Comparison of ENCODE assay signal across 8 mouse cellular contexts in genomic region chr10:127071203-127071602, GRCm38 (mm10). TPM values are rescaled to one million over a fixed set of nuclear protein-coding genes. Genes with fewer than 3 reads are reported as not detected.
DNase-seq lines count a peak whose midpoint lies in the region; ATAC-seq lines count a peak whose summit lies in the region.

No protein-coding gene starts in this region.

- H3K9me3 ChIP-seq in heart, embryonic 16.5 days (replicated peaks; ENCODE audit: control insufficient read depth, low read length) = no peaks in the 10 kb centered on the region
- H3K9me3 ChIP-seq in hindbrain, embryonic 16.5 days (ENCODE audit: control insufficient read depth, low read length) = no peaks in the 10 kb centered on the region
- H3K9me3 ChIP-seq in midbrain, embryonic 15.5 days = no peaks in the 10 kb centered on the region

- no peak for DNase-seq in heart, postnatal 10 days
- DNase-seq in ovary, postnatal 36 days (ENCODE audit: low spot score) = no peak
- no peak for DNase-seq in frontal cortex, postnatal 25 days (ENCODE audit: low spot score in 2 of 2)
- DNase-seq in retina, postnatal 1 day = no peak

- no peak for ATAC-seq in heart, embryonic 16.5 days (replicated peaks; ENCODE audit: extremely low read depth, insufficient read depth, low FRiP score)
- ATAC-seq in hindbrain, embryonic 16.5 days = no peak
- ATAC-seq in midbrain, embryonic 15.5 days (replicated peaks) = no peak

- peaks cover 23% of the 10 kb centered on the region for H3K36me3 ChIP-seq in heart, embryonic 16.5 days (ENCODE audit: control insufficient read depth, insufficient read depth)
- peaks cover 24% of the 10 kb centered on the region for H3K36me3 ChIP-seq in hindbrain, embryonic 16.5 days (ENCODE audit: control insufficient read depth, insufficient read depth, low read length)
- peaks cover 24% of the 10 kb centered on the region for H3K36me3 ChIP-seq in midbrain, embryonic 15.5 days (replicated peaks)

- intact Hi-C loops in heart, postnatal 10 days (cut with DNase I) = no loop called here

- peaks cover 17% of the 10 kb centered on the region for H3K4me1 ChIP-seq in heart, embryonic 16.5 days (ENCODE audit: control insufficient read depth, insufficient read depth, low read length)
- no peaks in the 10 kb centered on the region for H3K4me1 ChIP-seq in brown adipose tissue, adult 24 weeks (ENCODE audit: control insufficient read depth, insufficient read depth, insufficient read length, low read length)
- peaks cover 21% of the 10 kb centered on the region for H3K4me1 ChIP-seq in hindbrain, embryonic 16.5 days (ENCODE audit: control insufficient read depth, insufficient read depth, low read depth, low read length)
- H3K4me1 ChIP-seq in midbrain, embryonic 15.5 days = peaks cover 33% of the 10 kb centered on the region

- H3K4me3 ChIP-seq in heart, embryonic 16.5 days (ENCODE audit: low read length) = peak overlapping the region; percentile 76
- H3K4me3 ChIP-seq in brown adipose tissue, adult 24 weeks (ENCODE audit: insufficient read depth, low read depth, low read length) = peak overlapping the region; percentile 7
- peak overlapping the region; percentile 72 for H3K4me3 ChIP-seq in hindbrain, embryonic 16.5 days (ENCODE audit: low read length)
- H3K4me3 ChIP-seq in midbrain, embryonic 15.5 days = peak overlapping the region; percentile 78

- H3K27ac ChIP-seq in heart, embryonic 16.5 days (ENCODE audit: low read length) = no peak overlapping the region
- no peak overlapping the region for H3K27ac ChIP-seq in brown adipose tissue, adult 24 weeks (replicated peaks; ENCODE audit: low read depth, low read length)
- H3K27ac ChIP-seq in hindbrain, embryonic 16.5 days (ENCODE audit: low read depth, low read length) = no peak overlapping the region
- H3K27ac ChIP-seq in midbrain, embryonic 15.5 days = peak overlapping the region; percentile 81

- peak overlapping the region; percentile 78 for H3K9ac ChIP-seq in heart, embryonic 16.5 days (ENCODE audit: low read length)
- no peak overlapping the region; the same call in 1 of the 2 replicates for H3K9ac ChIP-seq in hindbrain, embryonic 16.5 days (ENCODE audit: low read depth, low read length)
- H3K9ac ChIP-seq in midbrain, embryonic 15.5 days = peak overlapping the region; percentile 57; the same call in 1 of the 2 replicates

- peaks cover 9% of the 10 kb centered on the region for H3K27me3 ChIP-seq in heart, embryonic 16.5 days (ENCODE audit: control insufficient read depth, insufficient read depth, low read length)
- H3K27me3 ChIP-seq in hindbrain, embryonic 16.5 days (replicated peaks; ENCODE audit: control insufficient read depth, insufficient read depth, low read length) = no peaks in the 10 kb centered on the region
- no peaks in the 10 kb centered on the region for H3K27me3 ChIP-seq in midbrain, embryonic 15.5 days (replicated peaks)

- H3K4me2 ChIP-seq in heart, embryonic 16.5 days (ENCODE audit: low read depth, low read length) = peak overlapping the region; percentile 97
- H3K4me2 ChIP-seq in hindbrain, embryonic 16.5 days (ENCODE audit: low read length) = peak overlapping the region; percentile 77
- peak overlapping the region; percentile 77 for H3K4me2 ChIP-seq in midbrain, embryonic 15.5 days

- 69% methylated on average over 9 of the region's 9 CpGs for WGBS in heart, embryonic 16.5 days
- 81% methylated on average over 9 of the region's 9 CpGs for WGBS in hindbrain, embryonic 16.5 days
- 80% methylated on average over 9 of the region's 9 CpGs for WGBS in midbrain, embryonic 15.5 days

RNA-seq across cellular contexts. Expression of gene Tspan31, which starts 1.1 kb away (rescaled TPM):
- polyA plus RNA-seq in heart, embryonic 16.5 days (2015; fragmentation: Nextera tagmentation; extraction: Ambion mirVana) = 110 and 112 TPM in 2 replicates
- 10 to 100 TPM; 50.0 to 53.8 TPM for total RNA-seq in heart, postnatal 10 days (2021)
- polyA plus RNA-seq in brown adipose tissue, adult 24 weeks (2012; ENCODE audit: insufficient read depth, insufficient read length, missing spikeins) = 56.7 and 71.6 TPM in 2 replicates
- 123 TPM in 2 replicates for polyA plus RNA-seq in hindbrain, embryonic 16.5 days (2015; fragmentation: Nextera tagmentation; extraction: Ambion mirVana)
- 113 and 120 TPM in 2 replicates for polyA plus RNA-seq in midbrain, embryonic 15.5 days (2015; fragmentation: Nextera tagmentation; extraction: Ambion mirVana)

RNA-seq across cellular contexts. Expression of gene Agap2, which starts 3.9 kb away (rescaled TPM):
- polyA plus RNA-seq in heart, embryonic 16.5 days (2015; fragmentation: Nextera tagmentation; extraction: Ambion mirVana) = 0.32 and 0.42 TPM in 2 replicates
- total RNA-seq in heart, postnatal 10 days (2021) = 1 to 10 TPM; 5.5 to 8.3 TPM
- 0.48 and 1.5 TPM in 2 replicates for polyA plus RNA-seq in brown adipose tissue, adult 24 weeks (2012; ENCODE audit: insufficient read depth, insufficient read length, missing spikeins)
- polyA plus RNA-seq in hindbrain, embryonic 16.5 days (2015; fragmentation: Nextera tagmentation; extraction: Ambion mirVana) = 3.4 and 4.2 TPM in 2 replicates
- 6.3 and 6.6 TPM in 2 replicates for polyA plus RNA-seq in midbrain, embryonic 15.5 days (2015; fragmentation: Nextera tagmentation; extraction: Ambion mirVana)

RNA-seq across cellular contexts. Expression of gene Cdk4, which starts 7.9 kb away (rescaled TPM):
- 834 and 885 TPM in 2 replicates for polyA plus RNA-seq in heart, embryonic 16.5 days (2015; fragmentation: Nextera tagmentation; extraction: Ambion mirVana)
- total RNA-seq in heart, postnatal 10 days (2021) = 100 to 1,000 TPM; 154 to 196 TPM
- polyA plus RNA-seq in brown adipose tissue, adult 24 weeks (2012; ENCODE audit: insufficient read depth, insufficient read length, missing spikeins) = 76.7 and 92.9 TPM in 2 replicates
- 669 and 724 TPM in 2 replicates for polyA plus RNA-seq in hindbrain, embryonic 16.5 days (2015; fragmentation: Nextera tagmentation; extraction: Ambion mirVana)
- polyA plus RNA-seq in midbrain, embryonic 15.5 days (2015; fragmentation: Nextera tagmentation; extraction: Ambion mirVana) = 793 and 910 TPM in 2 replicates

RNA-seq across cellular contexts. Expression of gene March9, which starts 11.2 kb away (rescaled TPM):
- polyA plus RNA-seq in heart, embryonic 16.5 days (2015; fragmentation: Nextera tagmentation; extraction: Ambion mirVana) = 0.12 and 0.32 TPM in 2 replicates
- 1 to 10 TPM; 1.7 to 2.9 TPM for total RNA-seq in heart, postnatal 10 days (2021)
- 0.63 and 0.79 TPM in 2 replicates for polyA plus RNA-seq in brown adipose tissue, adult 24 weeks (2012; ENCODE audit: insufficient read depth, insufficient read length, missing spikeins)
- polyA plus RNA-seq in hindbrain, embryonic 16.5 days (2015; fragmentation: Nextera tagmentation; extraction: Ambion mirVana) = 5.2 and 6.0 TPM in 2 replicates
- 8.4 and 8.9 TPM in 2 replicates for polyA plus RNA-seq in midbrain, embryonic 15.5 days (2015; fragmentation: Nextera tagmentation; extraction: Ambion mirVana)

RNA-seq across cellular contexts. Expression of gene Cyp27b1, which starts 23.2 kb away (rescaled TPM):
- 0.08 and 0.14 TPM in 2 replicates for polyA plus RNA-seq in heart, embryonic 16.5 days (2015; fragmentation: Nextera tagmentation; extraction: Ambion mirVana)
- under 1 TPM; 0.22 to 0.29 TPM for total RNA-seq in heart, postnatal 10 days (2021)
- polyA plus RNA-seq in brown adipose tissue, adult 24 weeks (2012; ENCODE audit: insufficient read depth, insufficient read length, missing spikeins) = not detected in 2 replicates
- polyA plus RNA-seq in hindbrain, embryonic 16.5 days (2015; fragmentation: Nextera tagmentation; extraction: Ambion mirVana) = 0.12 and 0.18 TPM in 2 replicates
- polyA plus RNA-seq in midbrain, embryonic 15.5 days (2015; fragmentation: Nextera tagmentation; extraction: Ambion mirVana) = 0.06 and 0.18 TPM in 2 replicates

Comparison
In these comparisons a context has a peak if more than half of its experiments do, and no peak if none do; other contexts are left out.
1. H3K4me3 ChIP-seq: peak in every context shown above with its lines; median percentile 78 in midbrain, embryonic 15.5 days; 76 in heart, embryonic 16.5 days; 72 in hindbrain, embryonic 16.5 days; 7 in brown adipose tissue, adult 24 weeks.